Mouse (Mus musculus): Measurements from ENCODE around the gene Syde2. TPM values are rescaled to one million over a fixed set of nuclear protein-coding genes. Genes with fewer than 3 reads are reported as not detected.

Syde2 gene
- total and polyA plus RNA-seq, 3 experiments = 12.4 to 24.1 TPM; not detected in 1

DNA sequence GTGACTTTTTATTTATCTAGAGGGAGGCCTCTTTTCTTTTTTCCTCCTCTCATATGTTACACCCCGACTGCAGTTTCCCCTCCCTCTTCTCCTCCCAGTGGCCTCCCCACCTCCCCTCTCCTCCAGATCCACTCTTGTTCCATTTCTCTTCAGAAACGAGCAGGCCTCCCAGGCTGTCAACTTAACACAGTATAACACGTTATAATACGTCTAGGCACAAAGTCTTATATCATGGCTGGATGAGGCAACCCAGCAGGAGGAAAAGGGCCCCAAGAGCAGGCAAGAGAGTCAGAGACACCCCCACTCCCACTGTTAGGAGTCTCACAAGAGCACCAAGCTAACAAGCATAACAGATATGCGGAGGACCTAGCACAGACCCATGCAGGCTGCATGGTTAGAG is 45.3 kb downstream of the Syde2 start:
- Histone ChIP-seq H3K4me3 (ENCODE audit: control insufficient read depth in 1 of 2, insufficient read depth in 1 of 2, low read depth in 2 of 2, low read length in 2 of 2) (no peak overlapping the region), H3K36me3 (ENCODE audit: control insufficient read depth in 1 of 2, insufficient read depth in 2 of 2, low read length in 2 of 2) (no peaks in the 10 kb centered on the region), H3K27me3 (ENCODE audit: control insufficient read depth in 1 of 2, insufficient read depth in 2 of 2, low read length in 2 of 2) (no peaks in the 10 kb centered on the region; a peak in 1 of 4 replicates), H3K9ac (ENCODE audit: control insufficient read depth, low read depth, low read length, poor library complexity, severe bottlenecking) (no peak overlapping the region), H3K9me3 (replicated peaks; ENCODE audit: insufficient read depth, low read length) (no peaks in the 10 kb centered on the region), H3K27ac (ENCODE audit: control insufficient read depth, low read depth, low read length) (no peak overlapping the region), H3K79me2 (ENCODE audit: control insufficient read depth, insufficient read depth, low read length, poor library complexity) (no peaks in the 10 kb centered on the region), H3K4me1 (ENCODE audit: control insufficient read depth in 1 of 2, insufficient read depth in 2 of 2, low read length in 2 of 2) (no peaks in the 10 kb centered on the region)
- TF ChIP-seq E2F4 (IDR thresholded peaks at IDR 0.05; ENCODE audit: borderline replicate concordance, low read depth, low read length) = no peak
- no peak for TF ChIP-seq NRF1 (IDR thresholded peaks at IDR 0.05; ENCODE audit: insufficient read depth, low read depth, low read length, poor library complexity, severe bottlenecking)
- no peak for TF ChIP-seq USF1 (IDR thresholded peaks at IDR 0.05; ENCODE audit: low read depth, low read length)
- TF ChIP-seq ZMIZ1 (IDR thresholded peaks at IDR 0.05; ENCODE audit: low read depth, low read length) = no peak
- TF ChIP-seq ZC3H11A (IDR thresholded peaks at IDR 0.05; ENCODE audit: low read depth, low read length) = no peak
- no peak for TF ChIP-seq USF2 (IDR thresholded peaks at IDR 0.05; ENCODE audit: borderline replicate concordance in 1 of 2, insufficient read depth in 1 of 2, low read depth in 1 of 2, low read length in 2 of 2)
- no peak for TF ChIP-seq ZNF384 (IDR thresholded peaks at IDR 0.05; ENCODE audit: low read depth, low read length)
- TF ChIP-seq MAX (IDR thresholded peaks at IDR 0.05; ENCODE audit: low read length) = no peak
- no peak for TF ChIP-seq MEF2A (IDR thresholded peaks at IDR 0.05; ENCODE audit: extremely low read depth, insufficient replicate concordance, low read depth, low read length, poor library complexity, severe bottlenecking)
- TF ChIP-seq BHLHE40 (IDR thresholded peaks at IDR 0.05; ENCODE audit: borderline replicate concordance, low read depth, low read length) = no peak
- no peak for TF ChIP-seq RAD21 (IDR thresholded peaks at IDR 0.05; ENCODE audit: low read depth, low read length)
- TF ChIP-seq SIN3A (IDR thresholded peaks at IDR 0.05; ENCODE audit: low read length) = no peak
- TF ChIP-seq ZKSCAN1 (IDR thresholded peaks at IDR 0.05; ENCODE audit: low read depth, low read length) = no peak
- TF ChIP-seq MYC (IDR thresholded peaks at IDR 0.05; ENCODE audit: low read depth, low read length) = no peak
- TF ChIP-seq TBP (IDR thresholded peaks at IDR 0.05; ENCODE audit: low read depth, low read length) = no peak
- no peak for TF ChIP-seq EP300 (IDR thresholded peaks at IDR 0.05; ENCODE audit: low read depth in 1 of 2, low read length in 2 of 2)
- TF ChIP-seq RCOR1 (IDR thresholded peaks at IDR 0.05; ENCODE audit: low read depth, low read length) = no peak
- no peak for TF ChIP-seq POLR2AphosphoS2 (IDR thresholded peaks at IDR 0.05; ENCODE audit: low read length)
- no peak for TF ChIP-seq MXI1 (IDR thresholded peaks at IDR 0.05; ENCODE audit: low read depth, low read length)
- no peak for DNase-seq (ENCODE audit: low read depth, low spot score)

DNA sequence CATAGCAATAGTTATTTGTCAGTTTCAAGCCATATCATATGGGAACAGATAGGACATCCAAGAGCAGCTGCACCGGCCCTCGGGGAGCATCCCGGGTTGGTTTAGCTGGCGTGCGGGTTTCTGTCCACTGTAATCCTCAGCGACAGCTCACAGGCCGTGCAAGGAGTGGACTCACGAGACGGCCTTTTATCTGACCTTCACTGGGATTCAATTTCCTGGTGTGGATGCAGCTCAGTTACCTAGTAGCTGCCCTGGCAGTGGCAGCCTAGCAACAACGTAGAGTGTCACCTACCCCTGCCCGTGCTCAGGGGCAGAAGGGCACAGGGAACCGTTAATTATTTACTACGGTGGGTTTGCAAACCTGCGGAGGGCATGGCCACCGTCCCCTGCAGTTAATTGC is 50.2 kb downstream of the Syde2 start:
- DNase-seq (ENCODE audit: low read depth, low spot score) = no peak
- Histone ChIP-seq H3K36me3 (ENCODE audit: control insufficient read depth in 1 of 2, insufficient read depth in 2 of 2, low read length in 2 of 2) (no peaks in the 10 kb centered on the region), H3K27ac (ENCODE audit: control insufficient read depth, low read depth, low read length) (no peak overlapping the region), H3K79me2 (ENCODE audit: control insufficient read depth, insufficient read depth, low read length, poor library complexity) (no peaks in the 10 kb centered on the region), H3K9ac (ENCODE audit: control insufficient read depth, low read depth, low read length, poor library complexity, severe bottlenecking) (no peak overlapping the region), H3K27me3 (ENCODE audit: control insufficient read depth in 1 of 2, insufficient read depth in 2 of 2, low read length in 2 of 2) (peaks cover 0 to 1% of the 10 kb centered on the region in 2 experiments; a peak in 1 of 4 replicates), H3K4me3 (ENCODE audit: control insufficient read depth in 1 of 2, insufficient read depth in 1 of 2, low read depth in 2 of 2, low read length in 2 of 2) (no peak overlapping the region), H3K4me1 (ENCODE audit: control insufficient read depth in 1 of 2, insufficient read depth in 2 of 2, low read length in 2 of 2) (no peaks in the 10 kb centered on the region), H3K9me3 (replicated peaks; ENCODE audit: insufficient read depth, low read length) (no peaks in the 10 kb centered on the region)
- TF ChIP-seq MXI1 (IDR thresholded peaks at IDR 0.05; ENCODE audit: low read depth, low read length) (no peak), POLR2AphosphoS2 (IDR thresholded peaks at IDR 0.05; ENCODE audit: low read length) (no peak)
